Mouse (Mus musculus) gastrocnemius, adult 8-10 months (tissue): Measurements from ENCODE around the gene Tbx10. TPM values are rescaled to one million over a fixed set of nuclear protein-coding genes. Genes with fewer than 3 reads are reported as not detected.
"Not testable (repeated sequence)": the region's sequence is repeated elsewhere in the genome, so short reads cannot be mapped to it uniquely, and the experiment has no call there.

Source experiments
- DNase-seq, 2 experiments: peaks; one replicate each; pipeline ENCODE4 v3.0.0; 2022; ENCODE audit warnings: low spot score in 2 of 2
- total RNA-seq, 4 experiments: library from RNA; stranded (reverse); gene quantifications; 2 replicates each; pipeline ENCODE4 v1.2.4; 2022

Tbx10 gene
- total RNA-seq = under 1 TPM in 1 of 4 experiments, not detected in 3; 0.16 TPM

- DNase-seq = no peak
Observed at GRCm38 (mm10) chr19:3992416-3992815, at the start of gene Tbx10. Gene Tbx10 (plus strand): TSS chr19:3992752.

- DNase-seq = no peak
Observed at GRCm38 (mm10) chr19:3942986-3943735, 49.4 kb upstream of the Tbx10 start.

GRCm38 (mm10) chr19:3945872-3946564 lies 46.5 kb upstream of the Tbx10 start:
- DNase-seq = no peak

GRCm38 (mm10) chr19:3946715-3947114 lies 45.8 kb upstream of the Tbx10 start:
- peak in 1 of 2 experiments; percentile 34 for DNase-seq

- no peak for DNase-seq
Observed at GRCm38 (mm10) chr19:3947813-3948212, 44.7 kb upstream of the Tbx10 start.

- DNase-seq = no peak
Observed at GRCm38 (mm10) chr19:3948546-3948945, 44.0 kb upstream of the Tbx10 start.

- DNase-seq = no peak
Observed at GRCm38 (mm10) chr19:3950331-3950730, 42.2 kb upstream of the Tbx10 start.

GRCm38 (mm10) chr19:3951461-3951860 lies 41.1 kb upstream of the Tbx10 start:
- no peak for DNase-seq

- no peak for DNase-seq
Observed at GRCm38 (mm10) chr19:3952099-3952498, 40.5 kb upstream of the Tbx10 start.

- DNase-seq = no peak
Observed at GRCm38 (mm10) chr19:3955033-3955432, 37.5 kb upstream of the Tbx10 start.

- DNase-seq = no peak
Observed at GRCm38 (mm10) chr19:3955804-3956203, 36.7 kb upstream of the Tbx10 start.

- not testable (repeated sequence) for DNase-seq
Observed at GRCm38 (mm10) chr19:3957296-3958036, 35.1 kb upstream of the Tbx10 start.

- DNase-seq = no peak
Observed at GRCm38 (mm10) chr19:3958470-3958869, 34.1 kb upstream of the Tbx10 start, which contains the start of gene Aldh3b3. Gene Aldh3b3 (plus strand): TSS chr19:3958645.

- DNase-seq = no peak
Observed at GRCm38 (mm10) chr19:3959030-3959429, 33.5 kb upstream of the Tbx10 start.

GRCm38 (mm10) chr19:3960211-3960610 lies 32.3 kb upstream of the Tbx10 start:
- DNase-seq = no peak

GRCm38 (mm10) chr19:3961805-3962204 lies 30.7 kb upstream of the Tbx10 start:
- DNase-seq = not testable (repeated sequence)

GRCm38 (mm10) chr19:3962469-3962868 lies 30.1 kb upstream of the Tbx10 start:
- no peak for DNase-seq

- no peak for DNase-seq
Observed at GRCm38 (mm10) chr19:3964030-3964429, 28.5 kb upstream of the Tbx10 start.

- no peak for DNase-seq
Observed at GRCm38 (mm10) chr19:3966330-3967075, 26.0 kb upstream of the Tbx10 start.

GRCm38 (mm10) chr19:3967258-3967657 lies 25.3 kb upstream of the Tbx10 start:
- no peak for DNase-seq

- DNase-seq = no peak
Observed at GRCm38 (mm10) chr19:3972229-3972628, 20.3 kb upstream of the Tbx10 start, which contains the start of gene Aldh3b2. Gene Aldh3b2 (plus strand): TSS chr19:3972328.
